Mouse (Mus musculus): ENCODE measurements at regions not wholly inside any gene's neighbourhood (a gene's known extent, or its start where the extent isn't known, plus 50 kb on each side); places are given as distances from the start of the nearest gene placed in this dataset.

DNA sequence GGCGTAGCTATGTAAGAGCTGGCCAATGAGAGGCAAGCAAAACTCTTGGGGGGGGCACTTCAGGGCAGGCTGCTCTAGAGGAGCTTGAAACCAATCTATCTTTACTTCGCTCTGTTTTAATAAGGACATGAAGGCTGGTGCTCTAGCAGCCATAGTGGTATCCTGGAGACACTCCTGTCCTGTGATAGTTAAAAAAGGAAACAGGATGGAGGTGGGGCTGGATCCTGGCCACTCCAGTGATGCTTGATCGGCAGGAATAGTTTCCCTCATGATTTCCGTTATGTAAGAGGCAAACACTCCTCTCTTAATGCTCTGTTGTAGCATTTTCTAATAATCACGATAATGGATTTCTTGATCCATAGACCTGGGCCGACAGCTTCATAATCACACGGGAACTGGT lies 266.1 kb downstream of the Sox9 start:
- Histone ChIP-seq H3K4me2 (no peak overlapping the region), H3K27me3 (no peaks in the 10 kb centered on the region), H3K4me3 (no peak overlapping the region), H3K9me3 (replicated peaks) (no peaks in the 10 kb centered on the region), H3K9ac (no peak overlapping the region), H3K36me3 (ENCODE audit: poor library complexity, severe bottlenecking) (peaks cover 11% of the 10 kb centered on the region; the same call in 1 of the 2 replicates), H3K27ac (no peak overlapping the region), H3K4me1 (peaks cover 46% of the 10 kb centered on the region)
- no peak for ATAC-seq
- WGBS, result 86% methylated on average over 7 of the region's 7 CpGs

GRCm38 (mm10) chr11:113049593-113049992 lies 267.6 kb downstream of the Sox9 start:
- Histone ChIP-seq H3K36me3 (ENCODE audit: poor library complexity, severe bottlenecking) (0 out of 2 replicates have a peak, but pooled peaks cover 6% of the 10 kb centered on the region), H3K9ac (no peak overlapping the region), H3K4me1 (peaks cover 46% of the 10 kb centered on the region), H3K9me3 (replicated peaks) (no peaks in the 10 kb centered on the region), H3K27ac (no peak overlapping the region), H3K4me2 (no peak overlapping the region), H3K4me3 (no peak overlapping the region), H3K27me3 (no peaks in the 10 kb centered on the region)
- ATAC-seq, result no peak
- 54% methylated on average over 8 of the region's 8 CpGs for WGBS

- no peak overlapping the region for H3K9ac ChIP-seq
- no peak overlapping the region for H3K27ac ChIP-seq
- no peaks in the 10 kb centered on the region for H3K9me3 ChIP-seq (replicated peaks)
- 97% methylated on average over 11 of the region's 11 CpGs for WGBS
- no peaks in the 10 kb centered on the region for H3K27me3 ChIP-seq
- 0 out of 2 replicates have a peak, but pooled peaks cover 4% of the 10 kb centered on the region for H3K36me3 ChIP-seq (ENCODE audit: poor library complexity, severe bottlenecking)
- no peak overlapping the region for H3K4me2 ChIP-seq
- H3K4me1 ChIP-seq, result peaks cover 36% of the 10 kb centered on the region
- ATAC-seq, result no peak
- no peak overlapping the region for H3K4me3 ChIP-seq
Measured at GRCm38 (mm10) chr11:113052536-113052935, 270.5 kb downstream of the Sox9 start.

DNA sequence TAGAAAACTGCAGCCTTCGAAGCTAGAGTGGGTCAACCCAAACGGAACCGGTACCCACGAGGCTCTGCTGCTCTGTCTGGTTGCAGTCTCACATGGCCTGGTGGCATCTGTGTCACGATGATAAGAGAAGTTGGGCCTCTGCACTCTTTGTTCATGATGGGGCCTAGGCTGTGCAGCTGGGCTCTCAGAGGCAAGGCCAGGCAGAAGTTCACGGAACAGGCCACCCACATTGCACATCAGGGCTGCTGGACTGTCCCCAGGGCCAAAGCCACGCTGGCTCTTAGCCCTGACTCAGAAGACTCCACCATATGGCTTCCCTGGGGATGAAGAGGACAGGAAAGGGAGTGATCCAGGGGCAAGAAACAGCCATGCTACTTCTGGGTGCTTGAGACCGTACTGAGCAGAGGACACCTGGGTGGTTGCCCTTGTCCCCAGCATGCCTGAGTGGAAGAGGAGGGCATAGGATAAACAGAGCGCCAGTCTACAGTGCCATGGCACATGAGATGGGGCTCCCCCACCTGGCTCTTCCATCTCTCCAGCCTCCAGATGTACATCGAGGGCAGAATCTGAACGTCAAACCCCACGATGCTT lies 274.1 kb downstream of the Sox9 start:
- 62% methylated on average over 12 of the region's 12 CpGs for WGBS
- H3K27ac ChIP-seq, result peak overlapping the region; percentile 78
- no peaks in the 10 kb centered on the region for H3K27me3 ChIP-seq
- H3K4me1 ChIP-seq, result peaks cover 24% of the 10 kb centered on the region
- no peaks in the 10 kb centered on the region for H3K9me3 ChIP-seq (replicated peaks)
- H3K4me3 ChIP-seq, result no peak overlapping the region
- no peak overlapping the region for H3K9ac ChIP-seq
- peak; percentile 31; the same call in 1 of the 2 replicates for ATAC-seq
- 0 out of 2 replicates have a peak, but pooled peaks cover 4% of the 10 kb centered on the region for H3K36me3 ChIP-seq (ENCODE audit: poor library complexity, severe bottlenecking)
- H3K4me2 ChIP-seq, result peak overlapping the region; percentile 16; the same call in 1 of the 2 replicates

DNA sequence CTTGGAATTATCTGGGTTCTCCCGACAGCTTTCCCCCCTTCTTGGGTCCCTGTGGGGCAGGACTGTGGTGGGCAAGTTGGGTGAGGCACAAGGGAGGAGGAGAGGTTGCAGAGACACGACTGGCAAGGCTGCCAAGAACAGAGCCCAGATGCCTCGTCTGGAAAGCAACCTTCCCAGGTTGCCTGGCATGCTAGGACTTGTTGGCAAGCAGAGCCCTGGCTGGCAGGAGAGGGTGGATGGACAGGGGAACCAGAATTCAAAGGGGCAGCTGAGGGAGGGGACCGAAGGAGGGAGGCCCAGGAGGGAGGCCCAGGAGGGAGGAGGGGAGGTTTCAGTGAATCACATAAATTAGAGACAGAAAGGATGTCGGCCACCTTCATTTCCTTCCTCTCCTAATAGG lies 274.8 kb downstream of the Sox9 start:
- Histone ChIP-seq H3K4me2 (peak overlapping the region; percentile 16; the same call in 1 of the 2 replicates), H3K36me3 (ENCODE audit: poor library complexity, severe bottlenecking) (0 out of 2 replicates have a peak, but pooled peaks cover 4% of the 10 kb centered on the region), H3K9ac (no peak overlapping the region), H3K9me3 (replicated peaks) (no peaks in the 10 kb centered on the region), H3K4me3 (no peak overlapping the region), H3K27ac (peak overlapping the region; percentile 78), H3K27me3 (no peaks in the 10 kb centered on the region), H3K4me1 (peaks cover 24% of the 10 kb centered on the region)
- peak; percentile 85 for ATAC-seq
- 7% methylated on average over 5 of the region's 5 CpGs for WGBS

DNA sequence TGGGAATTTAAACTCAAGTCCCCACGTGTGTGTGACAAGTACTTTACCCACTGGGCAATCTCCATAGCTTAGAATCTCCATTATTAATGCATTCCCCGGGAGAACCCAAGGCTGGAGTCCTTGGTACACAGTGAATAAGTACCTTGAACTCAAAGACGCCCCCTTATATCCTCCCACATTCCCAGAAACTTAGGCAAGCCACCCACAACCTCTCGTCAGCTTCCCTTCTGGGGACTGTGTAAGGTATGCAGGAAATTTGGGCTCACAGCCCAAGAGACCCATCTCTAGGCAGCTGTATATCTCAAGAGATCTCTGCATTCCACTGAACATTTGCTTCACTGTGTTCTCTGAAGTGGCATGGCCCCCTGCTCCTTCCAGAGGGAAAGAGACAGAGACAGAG lies 288.3 kb downstream of the Sox9 start:
- no peak overlapping the region for H3K4me2 ChIP-seq
- no peak overlapping the region for H3K9ac ChIP-seq
- ATAC-seq, result no peak
- peaks cover 31% of the 10 kb centered on the region for H3K4me1 ChIP-seq
- 93% methylated on average over 4 of the region's 4 CpGs for WGBS
- no peaks in the 10 kb centered on the region for H3K27me3 ChIP-seq
- peaks cover 3% of the 10 kb centered on the region; the same call in 1 of the 2 replicates for H3K9me3 ChIP-seq (replicated peaks)
- H3K36me3 ChIP-seq (ENCODE audit: poor library complexity, severe bottlenecking), result no peaks in the 10 kb centered on the region
- H3K4me3 ChIP-seq, result no peak overlapping the region
- H3K27ac ChIP-seq, result no peak overlapping the region

DNA sequence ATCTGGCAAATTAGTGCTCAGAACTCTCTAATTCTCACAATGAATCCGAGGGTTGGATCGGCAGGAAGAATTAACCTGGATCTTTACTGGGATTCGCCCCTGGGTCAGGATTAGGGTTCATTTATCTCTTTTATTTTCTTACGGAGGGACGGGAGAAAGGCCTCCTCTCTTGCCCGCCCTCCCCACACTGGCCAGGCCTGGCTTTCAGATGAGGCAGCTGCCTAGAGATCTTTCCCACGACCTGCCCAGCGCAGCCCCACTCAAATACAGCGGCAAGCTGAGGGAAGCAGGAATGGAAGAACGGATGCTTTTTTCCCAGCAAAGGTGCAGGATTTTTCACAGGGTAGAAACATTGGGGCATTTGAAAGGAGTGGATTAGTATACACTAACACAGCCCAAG lies 289.9 kb downstream of the Sox9 start:
- Histone ChIP-seq H3K36me3 (ENCODE audit: poor library complexity, severe bottlenecking) (no peaks in the 10 kb centered on the region), H3K4me2 (no peak overlapping the region), H3K27me3 (no peaks in the 10 kb centered on the region), H3K4me1 (peaks cover 21% of the 10 kb centered on the region), H3K9ac (peak overlapping the region; percentile 8; the same call in 1 of the 2 replicates), H3K27ac (0 out of 2 replicates have a peak overlapping the region, but pooled peaks have one; percentile 20), H3K4me3 (no peak overlapping the region), H3K9me3 (replicated peaks) (peaks cover 3% of the 10 kb centered on the region; the same call in 1 of the 2 replicates)
- no peak for ATAC-seq
- WGBS, result 12% methylated on average over 10 of the region's 10 CpGs

DNA sequence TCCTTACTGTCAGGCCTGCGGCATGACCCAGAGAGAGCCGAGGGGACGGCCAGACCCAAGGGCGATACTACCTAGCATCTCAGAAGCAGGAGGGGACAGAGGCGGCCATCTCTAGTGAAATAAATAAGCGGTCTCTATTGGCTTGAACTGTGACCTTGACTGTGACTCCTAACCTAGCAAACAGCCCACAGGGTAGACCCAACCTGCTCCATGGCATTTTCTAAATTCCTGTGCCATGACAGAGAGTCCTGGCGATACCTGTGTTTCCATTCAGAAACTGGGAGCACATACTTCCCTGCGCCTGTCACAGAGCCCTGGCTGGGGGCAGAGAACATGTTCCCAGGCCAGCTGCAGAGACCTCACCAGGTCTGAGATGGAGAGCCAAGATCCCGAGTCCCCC lies 292.3 kb downstream of the Sox9 start:
- Histone ChIP-seq H3K4me3 (no peak overlapping the region), H3K9ac (no peak overlapping the region), H3K27me3 (no peaks in the 10 kb centered on the region), H3K36me3 (ENCODE audit: poor library complexity, severe bottlenecking) (no peaks in the 10 kb centered on the region), H3K4me2 (no peak overlapping the region), H3K9me3 (replicated peaks) (no peaks in the 10 kb centered on the region), H3K27ac (no peak overlapping the region; the same call in 1 of the 2 replicates), H3K4me1 (peaks cover 18% of the 10 kb centered on the region)
- 95% methylated on average over 9 of the region's 9 CpGs for WGBS
- no peak for ATAC-seq

DNA sequence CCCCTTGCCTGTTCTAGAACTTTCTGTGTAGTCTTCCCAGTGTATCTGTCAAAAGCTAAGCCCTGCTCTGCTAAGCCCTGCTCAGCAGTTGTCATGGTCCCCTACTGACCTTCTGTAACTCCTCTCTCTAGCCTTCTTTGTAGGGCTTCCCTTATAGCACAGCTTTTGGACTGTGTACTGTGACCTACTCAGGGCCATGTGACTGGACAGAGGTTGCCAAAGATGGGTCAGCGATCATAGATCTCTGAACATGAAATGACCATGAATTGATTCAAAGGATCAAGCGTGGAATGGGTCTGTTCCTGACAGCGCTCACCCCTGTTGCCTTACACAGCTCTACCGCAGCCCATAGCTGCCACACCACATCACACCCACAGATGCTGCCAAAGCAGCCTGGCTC lies 294.3 kb downstream of the Sox9 start:
- peaks cover 17% of the 10 kb centered on the region for H3K4me1 ChIP-seq

GRCm38 (mm10) chr11:113080311-113080710 lies 298.3 kb downstream of the Sox9 start:
- 100% methylated on average over 2 of the region's 2 CpGs for WGBS
- ATAC-seq, result no peak
- no peak overlapping the region for H3K4me2 ChIP-seq

More for the DNA sequence above, 294.3 kb downstream of the Sox9 start:
- no peaks in the 10 kb centered on the region for H3K9me3 ChIP-seq (replicated peaks)
- H3K4me3 ChIP-seq, result no peak overlapping the region
- H3K27ac ChIP-seq, result no peak overlapping the region
- H3K27me3 ChIP-seq, result no peaks in the 10 kb centered on the region
- ATAC-seq, result no peak
- WGBS, result 98% methylated on average over 4 of the region's 4 CpGs
- no peak overlapping the region for H3K4me2 ChIP-seq
- no peak overlapping the region for H3K9ac ChIP-seq
- H3K36me3 ChIP-seq (ENCODE audit: poor library complexity, severe bottlenecking), result no peaks in the 10 kb centered on the region

DNA sequence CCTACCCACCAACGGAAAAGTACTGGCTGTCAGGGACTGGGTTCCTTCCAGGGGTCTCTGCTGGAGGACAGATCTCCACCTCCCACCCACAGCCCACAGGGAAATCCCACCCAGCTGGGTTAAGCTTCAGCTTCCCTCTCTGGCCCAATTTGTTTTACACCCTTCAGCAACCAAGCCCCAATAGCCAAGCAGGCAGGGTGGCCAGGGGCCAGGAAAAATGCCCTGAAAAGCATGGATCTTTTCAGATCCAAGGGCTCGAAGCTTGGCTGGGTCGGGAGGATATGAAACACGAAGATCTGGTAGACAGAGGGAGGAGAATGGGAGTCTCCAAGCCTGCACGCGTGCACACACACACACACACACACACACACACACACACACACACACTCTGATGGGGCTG lies 302.4 kb downstream of the Sox9 start:
- Histone ChIP-seq H3K9ac (no peak overlapping the region), H3K27me3 (no peaks in the 10 kb centered on the region), H3K4me2 (no peak overlapping the region), H3K4me1 (peaks cover 18% of the 10 kb centered on the region), H3K36me3 (ENCODE audit: poor library complexity, severe bottlenecking) (no peaks in the 10 kb centered on the region), H3K4me3 (no peak overlapping the region), H3K9me3 (replicated peaks) (no peaks in the 10 kb centered on the region), H3K27ac (no peak overlapping the region)
- WGBS, result 92% methylated on average over 6 of the region's 6 CpGs
- ATAC-seq, result no peak

More at GRCm38 (mm10) chr11:113080311-113080710, 298.3 kb downstream of the Sox9 start:
- Histone ChIP-seq H3K4me3 (no peak overlapping the region), H3K9me3 (replicated peaks) (no peaks in the 10 kb centered on the region), H3K27me3 (no peaks in the 10 kb centered on the region), H3K27ac (no peak overlapping the region), H3K9ac (no peak overlapping the region), H3K36me3 (ENCODE audit: poor library complexity, severe bottlenecking) (no peaks in the 10 kb centered on the region), H3K4me1 (no peaks in the 10 kb centered on the region)

- no peaks in the 10 kb centered on the region for H3K27me3 ChIP-seq
- peaks cover 18% of the 10 kb centered on the region for H3K4me1 ChIP-seq
- 88% methylated on average over 9 of the region's 9 CpGs for WGBS
- H3K9ac ChIP-seq, result no peak overlapping the region
- no peak overlapping the region for H3K4me3 ChIP-seq
- no peak overlapping the region for H3K27ac ChIP-seq
- no peak for ATAC-seq
- H3K9me3 ChIP-seq (replicated peaks), result no peaks in the 10 kb centered on the region
- no peaks in the 10 kb centered on the region for H3K36me3 ChIP-seq (ENCODE audit: poor library complexity, severe bottlenecking)
- no peak overlapping the region for H3K4me2 ChIP-seq
Measured at GRCm38 (mm10) chr11:113085556-113085955, 303.5 kb downstream of the Sox9 start.

DNA sequence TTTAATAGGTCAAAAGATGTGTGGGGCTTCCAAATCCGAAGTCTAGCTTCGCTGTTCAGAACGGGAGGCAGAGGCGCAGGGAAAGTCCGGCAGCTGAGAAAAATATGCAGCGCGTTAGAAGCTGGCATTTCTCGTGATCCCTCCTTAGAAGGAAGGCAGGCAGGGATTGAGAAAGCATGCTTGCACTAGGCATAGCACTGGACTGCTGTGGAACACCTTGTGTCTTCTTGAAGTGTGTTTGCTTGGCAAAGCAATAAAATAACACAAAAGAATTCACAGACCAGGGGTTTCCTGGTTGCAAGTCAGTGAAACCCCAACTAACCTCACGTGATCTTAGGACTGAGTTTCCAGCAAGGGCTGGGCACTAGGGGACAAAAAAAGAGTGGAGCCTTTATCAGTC lies 305.1 kb downstream of the Sox9 start:
- no peak overlapping the region for H3K9ac ChIP-seq
- WGBS, result 61% methylated on average over 9 of the region's 9 CpGs
- no peaks in the 10 kb centered on the region for H3K27me3 ChIP-seq
- peaks cover 18% of the 10 kb centered on the region for H3K4me1 ChIP-seq
- H3K9me3 ChIP-seq (replicated peaks), result no peaks in the 10 kb centered on the region
- no peak overlapping the region for H3K27ac ChIP-seq
- H3K36me3 ChIP-seq (ENCODE audit: poor library complexity, severe bottlenecking), result no peaks in the 10 kb centered on the region
- 0 out of 2 replicates have a peak, but pooled peaks have one; percentile 45 for ATAC-seq
- H3K4me2 ChIP-seq, result no peak overlapping the region
- H3K4me3 ChIP-seq, result no peak overlapping the region
